Mouse (Mus musculus) heart, embryonic 10.5 days (tissue): ENCODE data around the gene Bora. TPM values are rescaled to one million over a fixed set of nuclear protein-coding genes. Genes with fewer than 3 reads are reported as not detected.

Experiments
- DNase-seq: peaks from one replicate; pipeline ENCODE4 v3.0.0-alpha.2; 2017; ENCODE audit warnings: low spot score
- H3K27ac ChIP-seq: fragments of 300-500 bp; sonication (generic); 2 replicates; pipeline ENCODE4 v1.5.1; 2016; ENCODE audit warnings: mild to moderate bottlenecking
- H3K27me3 ChIP-seq: fragments of 300-500 bp; sonication (generic); 2 replicates; pipeline ENCODE4 v1.6.1; 2016; ENCODE audit warnings: mild to moderate bottlenecking; ENCODE audit not compliant: poor library complexity, insufficient read depth, severe bottlenecking
- H3K36me3 ChIP-seq: fragments of 300-500 bp; sonication (generic); 2 replicates; pipeline ENCODE4 v1.6.1; 2016; ENCODE audit warnings: mild to moderate bottlenecking, moderate library complexity
- H3K4me1 ChIP-seq: fragments of 300-500 bp; sonication (generic); 2 replicates; pipeline ENCODE4 v1.6.1; 2016; ENCODE audit warnings: mild to moderate bottlenecking
- H3K4me3 ChIP-seq: fragments of 300-500 bp; sonication (generic); 2 replicates; pipeline ENCODE4 v1.5.1; 2016; ENCODE audit warnings: mild to moderate bottlenecking, moderate library complexity
- H3K9me3 ChIP-seq: fragments of 300-500 bp; sonication (generic); 2 replicates; pipeline ENCODE4 v1.6.1; 2016; ENCODE audit warnings: mild to moderate bottlenecking, moderate library complexity
- WGBS: fragments of 180-500 bp; shearing (Covaris S2); methylation state at CpG from one replicate; pipeline ENCODE4 v1.1.7; 2016; 5-methylcytosine and 5-hydroxymethylcytosine counted together
- polyA plus RNA-seq: library from polyadenylated mRNA; unstranded; fragments of >200 nt; fragmentation: Nextera tagmentation; extraction: Ambion mirVana; gene quantifications from 2 replicates; pipeline ENCODE4 v1.2.1, GENCODE M21; 2016

The Bora gene
- polyA plus RNA-seq, 1 experiment from 2014 or later: 65.2 TPM

DNA sequence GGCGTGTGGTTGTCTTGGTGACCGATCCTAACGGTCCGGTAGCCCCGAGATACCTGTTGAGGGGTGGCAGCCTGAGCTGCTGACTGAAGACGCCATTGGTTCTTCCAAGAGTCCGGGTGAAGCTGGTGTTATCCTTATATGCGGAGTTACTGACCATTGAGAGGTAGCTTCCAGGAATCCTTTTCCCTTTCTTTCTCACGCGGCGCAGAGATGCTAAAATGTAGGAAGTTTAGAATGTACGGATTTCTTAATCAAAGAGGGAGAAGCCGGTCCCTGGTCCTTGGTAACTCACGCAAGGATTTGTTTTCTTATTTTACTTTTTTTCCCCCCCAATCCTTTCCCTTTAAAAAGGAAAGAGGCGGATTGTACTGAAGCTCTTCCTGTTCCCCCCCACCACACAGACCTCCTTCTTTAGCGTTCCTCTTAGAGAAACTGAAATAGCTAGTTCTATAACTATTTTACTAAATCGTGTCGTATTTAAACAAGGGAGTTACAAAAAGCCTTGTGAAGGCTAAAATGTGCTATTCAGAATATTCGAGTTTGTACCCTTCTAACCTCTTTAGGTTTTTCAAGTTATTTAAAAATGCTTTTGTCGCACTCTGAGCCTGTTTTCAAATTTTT is 54.1 kb downstream of the Bora start:
- Histone ChIP-seq H3K4me1 (peaks cover 10% of the 10 kb centered on the region), H3K27me3 (no peaks in the 10 kb centered on the region), H3K36me3 (peaks cover 57% of the 10 kb centered on the region)

GRCm38 (mm10) chr14:99103050-99103449 is 57.0 kb downstream of the Bora start:
- 87% methylated on average over 4 of the region's 4 CpGs for WGBS
- peaks cover 10% of the 10 kb centered on the region for H3K4me1 ChIP-seq
- no peak for DNase-seq

More for the DNA sequence above, 54.1 kb downstream of the Bora start:
- H3K27ac ChIP-seq: peak overlapping the region; percentile 94
- DNase-seq: no peak
- 5% methylated on average over 20 of the region's 20 CpGs for WGBS
- no peaks in the 10 kb centered on the region for H3K9me3 ChIP-seq
- peak overlapping the region; percentile 99 for H3K4me3 ChIP-seq

DNA sequence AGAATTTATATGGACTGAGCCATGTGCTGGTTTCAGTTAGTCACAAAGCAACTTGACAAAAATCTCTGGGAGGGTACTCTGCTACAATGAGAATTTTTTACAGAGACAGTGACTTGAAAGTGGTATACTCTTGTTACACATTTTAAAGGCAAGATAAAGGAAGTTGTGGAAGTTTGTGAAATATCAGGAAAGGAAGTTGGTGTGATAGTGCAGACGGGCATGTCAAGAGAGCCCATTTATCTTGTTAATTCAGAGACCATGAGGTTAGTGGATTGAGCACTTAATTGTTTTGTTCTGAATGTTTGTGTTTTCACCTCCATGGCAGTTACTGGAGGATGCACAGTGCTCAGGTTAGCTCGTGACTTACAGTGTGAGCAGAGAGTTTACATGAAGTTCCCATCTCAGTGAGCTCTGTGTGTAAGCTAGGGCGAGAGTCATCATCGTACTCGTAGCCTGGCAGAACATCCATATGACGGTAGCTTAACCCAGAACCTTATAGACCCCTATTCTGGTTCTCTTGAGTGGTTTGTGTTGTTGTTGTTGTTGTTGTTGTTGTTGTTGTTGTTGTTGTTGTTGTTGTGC is 58.6 kb downstream of the Bora start:
- WGBS: 81% methylated on average over 6 of the region's 6 CpGs
- no peak overlapping the region for H3K27ac ChIP-seq

More at GRCm38 (mm10) chr14:99103050-99103449, 57.0 kb downstream of the Bora start:
- Histone ChIP-seq H3K4me3 (no peak overlapping the region), H3K9me3 (no peaks in the 10 kb centered on the region), H3K27ac (no peak overlapping the region), H3K36me3 (peaks cover 50% of the 10 kb centered on the region), H3K27me3 (no peaks in the 10 kb centered on the region)

GRCm38 (mm10) chr14:99106671-99107070 is 60.6 kb downstream of the Bora start:
- H3K9me3 ChIP-seq: no peaks in the 10 kb centered on the region
- peaks cover 73% of the 10 kb centered on the region for H3K36me3 ChIP-seq
- 80% methylated on average over 2 of the region's 2 CpGs for whole genome bisulfite sequencing
- H3K4me1 ChIP-seq: no peaks in the 10 kb centered on the region
- no peaks in the 10 kb centered on the region for H3K27me3 ChIP-seq
- no peak for DNase-seq
- no peak overlapping the region for H3K4me3 ChIP-seq
- H3K27ac ChIP-seq: no peak overlapping the region

More for the DNA sequence above, 58.6 kb downstream of the Bora start:
- Histone ChIP-seq H3K4me1 (0 out of 2 replicates have a peak, but pooled peaks cover 3% of the 10 kb centered on the region), H3K27me3 (no peaks in the 10 kb centered on the region), H3K4me3 (no peak overlapping the region), H3K36me3 (peaks cover 61% of the 10 kb centered on the region), H3K9me3 (no peaks in the 10 kb centered on the region)
- no peak for DNase-seq

DNA sequence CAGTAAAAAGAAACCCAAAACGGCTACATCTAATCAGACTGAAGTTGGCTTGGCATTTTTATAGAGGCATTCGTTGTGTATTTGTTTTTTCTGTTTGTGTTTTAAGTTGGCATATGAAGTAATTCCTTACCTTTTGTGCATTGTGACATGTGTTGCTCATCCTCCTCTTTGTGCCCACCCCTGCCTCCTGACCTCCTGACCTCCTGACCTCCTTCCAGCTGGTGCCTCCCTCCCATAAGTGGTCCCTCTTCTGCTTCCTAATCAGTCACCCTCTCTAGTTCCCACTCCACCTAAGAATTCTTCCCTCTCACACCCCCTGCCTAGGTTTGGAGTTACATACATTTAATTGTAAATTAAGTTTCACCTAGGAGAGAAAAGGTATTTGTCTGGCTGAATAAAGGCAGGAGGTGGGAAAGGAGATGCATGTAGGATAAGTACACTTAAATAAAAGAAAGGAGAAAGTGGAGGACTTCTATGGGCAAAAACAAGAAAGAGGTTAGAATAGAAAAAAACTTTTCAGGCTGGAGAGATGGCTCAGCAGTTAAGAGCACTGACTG is 61.7 kb downstream of the Bora start:
- DNase-seq: no peak
- no peak overlapping the region for H3K4me3 ChIP-seq
- no peak overlapping the region for H3K27ac ChIP-seq
- no peaks in the 10 kb centered on the region for H3K27me3 ChIP-seq
- 83% methylated on average over 2 of the region's 2 CpGs for WGBS
- peaks cover 71% of the 10 kb centered on the region for H3K36me3 ChIP-seq
- H3K4me1 ChIP-seq: no peaks in the 10 kb centered on the region
- H3K9me3 ChIP-seq: no peaks in the 10 kb centered on the region

DNA sequence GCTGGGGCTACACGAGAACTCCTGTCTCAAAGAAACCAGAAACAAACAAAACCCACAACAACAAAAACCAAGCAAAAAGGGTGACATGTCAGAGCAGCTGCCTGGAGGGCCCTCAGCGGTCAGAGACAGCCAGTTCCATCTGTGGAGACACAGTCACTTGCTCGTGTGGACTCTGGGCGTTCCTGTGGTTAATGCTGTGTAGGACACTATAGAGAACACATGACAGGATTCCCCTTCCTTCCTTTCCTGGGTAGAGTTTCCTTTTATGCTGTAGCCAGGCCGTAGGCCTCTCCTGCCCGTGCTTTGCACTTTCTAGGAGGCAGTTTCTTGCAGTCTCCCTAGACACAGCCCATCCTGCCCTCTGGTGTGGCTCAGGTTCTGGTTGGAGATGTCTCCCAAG is 62.7 kb downstream of the Bora start:
- Histone ChIP-seq H3K27ac (no peak overlapping the region), H3K9me3 (no peaks in the 10 kb centered on the region), H3K4me3 (no peak overlapping the region), H3K4me1 (no peaks in the 10 kb centered on the region), H3K27me3 (no peaks in the 10 kb centered on the region), H3K36me3 (peaks cover 71% of the 10 kb centered on the region)
- DNase-seq: no peak
- 91% methylated on average over 6 of the region's 6 CpGs for WGBS

GRCm38 (mm10) chr14:99117576-99117975 is 71.6 kb downstream of the Bora start:
- DNase-seq: no peak
- H3K9me3 ChIP-seq: no peaks in the 10 kb centered on the region
- H3K4me3 ChIP-seq: no peak overlapping the region
- no peaks in the 10 kb centered on the region for H3K4me1 ChIP-seq
- H3K36me3 ChIP-seq: peaks cover 44% of the 10 kb centered on the region
- H3K27ac ChIP-seq: no peak overlapping the region
- WGBS: 81% methylated on average over 4 of the region's 4 CpGs
- H3K27me3 ChIP-seq: no peaks in the 10 kb centered on the region

DNA sequence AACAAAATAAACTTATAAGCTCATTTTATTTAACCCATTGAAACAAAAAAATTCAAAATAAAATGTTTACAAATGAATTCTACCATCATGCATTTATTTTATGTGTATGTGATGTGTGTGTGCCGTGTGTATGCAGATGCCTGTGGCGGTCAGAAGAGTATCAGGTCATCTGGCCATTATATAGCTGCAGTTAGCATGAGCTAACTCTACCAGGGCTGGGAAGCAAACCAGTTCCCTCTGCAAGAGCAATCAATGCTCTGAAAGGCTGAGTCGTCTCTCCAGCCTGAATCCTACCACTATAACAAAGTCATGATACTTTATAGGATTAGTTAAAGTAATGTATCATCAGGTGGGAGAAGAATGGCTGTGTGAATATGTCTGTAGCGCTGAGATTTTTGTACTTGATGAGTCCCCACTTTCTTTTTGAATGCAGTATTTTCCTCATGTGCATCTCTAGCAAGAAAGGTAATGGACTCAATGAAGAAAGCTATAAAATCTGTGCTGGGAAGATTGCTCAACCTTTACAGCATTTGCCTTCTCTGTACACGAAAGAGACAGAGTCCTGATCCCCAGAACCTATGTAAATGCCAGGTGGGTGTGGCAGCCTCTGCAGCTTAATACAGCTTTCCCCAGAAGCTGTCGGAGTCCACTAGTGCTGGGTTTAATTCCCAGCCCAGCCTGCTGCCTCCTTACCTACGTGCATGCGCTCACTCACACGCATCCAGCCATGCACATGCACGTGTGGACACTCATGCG is 75.7 kb downstream of the Bora start:
- Histone ChIP-seq H3K27ac (no peak overlapping the region), H3K36me3 (peaks cover 19% of the 10 kb centered on the region), H3K9me3 (no peaks in the 10 kb centered on the region), H3K4me3 (no peak overlapping the region), H3K4me1 (no peaks in the 10 kb centered on the region), H3K27me3 (no peaks in the 10 kb centered on the region)
- WGBS: 87% methylated on average over 11 of the region's 11 CpGs
- DNase-seq: no peak

- H3K9me3 ChIP-seq: no peaks in the 10 kb centered on the region
- H3K27ac ChIP-seq: no peak overlapping the region
- peaks cover 12% of the 10 kb centered on the region; the same call in 1 of the 2 replicates for H3K36me3 ChIP-seq
- 92% methylated on average over 4 of the region's 4 CpGs for WGBS
- no peaks in the 10 kb centered on the region for H3K27me3 ChIP-seq
- H3K4me1 ChIP-seq: no peaks in the 10 kb centered on the region
- no peak overlapping the region for H3K4me3 ChIP-seq
- DNase-seq: no peak
Measured at GRCm38 (mm10) chr14:99124076-99124475, 78.1 kb downstream of the Bora start.

Other genes with a start within 250 kb of the Bora start
- 0.46 and 1.5 TPM in 2 replicates for gene Rpl36a-ps1, start 51.9 kb upstream of the Bora start, polyA plus RNA-seq
- gene Mzt1, start 88 bp upstream of the Bora start, polyA plus RNA-seq: 92.2 and 95.7 TPM in 2 replicates
- gene Pibf1, start 53.2 kb downstream of the Bora start, polyA plus RNA-seq: 16.4 and 18.5 TPM in 2 replicates
- gene Dis3, start 53.5 kb downstream of the Bora start, polyA plus RNA-seq: 29.1 and 37.2 TPM in 2 replicates